Mouse (Mus musculus): Measurements from ENCODE around the gene Gm3893.
"Not testable (repeated sequence)": the region's sequence is repeated elsewhere in the genome, so short reads cannot be mapped to it uniquely, and the experiment has no call there.

The Gm3893 gene

DNA sequence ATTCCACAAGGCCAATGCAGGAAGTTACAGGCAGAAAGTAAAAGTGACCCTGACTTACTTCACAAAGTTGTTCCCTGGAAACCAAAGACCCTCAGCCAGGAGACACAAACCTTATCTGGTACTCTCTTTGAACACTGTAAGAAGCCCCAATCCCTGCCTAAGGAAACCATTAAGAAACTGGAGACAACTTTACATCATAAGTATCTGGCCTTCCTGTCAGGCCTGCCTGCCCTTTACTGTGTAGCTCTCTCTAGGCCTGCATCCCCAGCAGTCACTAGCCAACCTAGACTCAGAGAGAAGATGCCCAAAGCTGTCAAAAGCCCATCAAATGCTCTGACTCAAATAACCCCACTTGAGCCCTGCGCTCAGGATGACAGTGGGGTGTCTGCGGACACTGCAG lies at the start of gene Gm3893:
Gene Gm3893, plus strand, starts transcription at position 301 of the 400 bp plus-strand sequence.
- not testable (repeated sequence) for DNase-seq

DNA sequence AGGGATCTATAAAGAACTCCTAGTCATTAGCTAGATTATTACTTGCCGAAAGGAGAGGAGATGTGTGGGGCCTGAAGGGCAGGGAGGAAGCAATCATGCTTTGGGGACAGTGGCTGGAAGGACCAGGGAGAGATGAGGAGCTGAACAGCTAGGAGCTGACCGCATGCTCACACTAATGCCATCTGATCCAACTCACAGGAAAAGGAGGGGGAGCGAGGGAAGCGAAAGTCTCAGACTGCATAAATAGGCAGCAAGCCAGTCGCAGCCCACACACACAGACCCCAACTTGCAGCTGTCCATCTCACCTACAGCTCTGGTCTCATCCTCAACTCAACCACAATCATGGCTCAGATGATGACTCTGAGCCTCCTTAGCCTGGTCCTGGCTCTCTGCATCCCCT lies 23.5 kb downstream of the Gm3893 start, which contains the start of gene Gm13304:
Gene Gm13304, plus strand, starts transcription at position 301 of the 400 bp plus-strand sequence.
- not testable (repeated sequence) for DNase-seq
